Mouse (Mus musculus): ENCODE data around the gene Cep85l. TPM values are rescaled to one million over a fixed set of nuclear protein-coding genes. Genes with fewer than 3 reads are reported as not detected.

The Cep85l gene
- total RNA-seq, 2 experiments from 2014 or later = 24.6 to 32.9 TPM

- ATAC-seq (ENCODE audit: poor library complexity, severe bottlenecking) = no peak
These were observed 148.9 kb downstream of the Cep85l start for GRCm38 (mm10) chr10:53230809-53231208.

GRCm38 (mm10) chr10:53229190-53229589 is 150.6 kb downstream of the Cep85l start:
- ATAC-seq (ENCODE audit: poor library complexity, severe bottlenecking) = no peak

Other genes with a start within 250 kb of the Cep85l start
- gene Pln, start 42.3 kb downstream of the Cep85l start, total RNA-seq (2015) = not detected in 2 replicates
- 0.08 TPM in 1 of 2 replicates, not detected in the other for gene Pln, start 42.3 kb downstream of the Cep85l start, total RNA-seq (2017)
- gene Asf1a, start 216.8 kb upstream of the Cep85l start, total RNA-seq (2015) = 50.3 and 58.2 TPM in 2 replicates
- 25.2 and 35.4 TPM in 2 replicates for gene Asf1a, start 216.8 kb upstream of the Cep85l start, total RNA-seq (2017)

All from megakaryocyte, adult 5-6 weeks (primary cell).